Mouse (Mus musculus): ENCODE data around the gene Asb6.

GRCm38 (mm10) chr2:30829315-30829714 lies 818 bp downstream of the Asb6 start:
- TF ChIP-seq CTCF (conservative IDR thresholded peaks at IDR 0.05; ENCODE audit: low read length) = peak; percentile 85
- no peak for TF ChIP-seq NANOG (IDR thresholded peaks at IDR 0.05; ENCODE audit: borderline replicate concordance, low read length)
